Mouse (Mus musculus): ENCODE measurements around the gene Rab31. TPM values are rescaled to one million over a fixed set of nuclear protein-coding genes. Genes with fewer than 3 reads are reported as not detected.

Rab31 gene
- 16.7 to 18.9 TPM (median 17.9 TPM) in 4 replicates for total RNA-seq (2023; ENCODE audit: inconsistent age)

DNA sequence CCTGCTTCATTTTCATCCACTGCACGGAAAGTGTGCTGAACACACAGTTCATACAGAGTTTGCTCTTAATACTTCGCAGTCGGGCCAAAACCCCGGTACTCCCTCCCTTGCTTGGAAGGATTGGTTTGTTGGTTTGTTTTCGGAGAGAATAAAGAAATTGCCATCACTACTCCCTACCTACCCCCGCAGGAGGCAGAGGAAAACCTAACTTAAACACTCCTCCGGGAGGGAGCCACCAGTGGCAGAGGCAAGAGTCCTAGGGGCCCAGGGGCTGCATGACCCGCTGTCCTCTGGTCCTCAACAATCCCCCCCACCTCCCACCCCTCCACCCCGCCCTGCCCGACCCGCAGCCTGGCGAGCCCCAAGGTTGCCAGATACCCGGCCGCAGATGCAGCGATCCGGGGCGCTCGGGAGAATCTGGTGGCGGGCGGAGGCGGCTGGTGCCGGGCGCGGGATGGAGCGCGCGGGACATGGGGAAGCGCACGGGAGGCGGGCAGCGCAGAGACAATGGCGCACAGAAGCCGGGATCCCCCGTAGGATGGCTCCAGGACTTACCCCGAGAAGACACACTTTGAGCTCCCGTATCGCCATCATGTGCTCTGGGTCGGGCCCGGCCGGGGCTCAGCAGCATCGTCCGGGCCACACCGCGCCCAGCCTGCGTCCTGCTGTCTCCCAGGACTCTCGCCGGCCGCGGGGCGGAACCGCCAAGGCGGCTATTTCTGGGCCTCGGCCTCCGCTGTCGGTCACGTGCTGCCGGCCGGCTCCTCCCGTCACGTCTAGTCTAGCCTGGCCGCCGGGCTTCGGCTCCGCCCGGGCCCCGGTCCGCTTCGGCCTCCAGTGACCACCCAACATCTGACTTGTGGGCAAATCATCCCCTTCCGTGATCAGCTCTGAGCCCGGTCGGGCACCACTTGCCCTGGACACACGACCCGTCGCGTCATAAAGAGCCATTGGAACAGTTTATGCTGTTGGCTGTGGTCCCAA, at the start of gene Rab31:
Rab31 (minus strand) TSS at position 802 of the 984 bp plus-strand sequence.

GRCm38 (mm10) chr17:65782551-65783141, 10.1 kb upstream of the Rab31 start, which contains the start of gene Ppp4r1:
TSS of gene Ppp4r1 (plus strand) at chr17:65782573.

DNA sequence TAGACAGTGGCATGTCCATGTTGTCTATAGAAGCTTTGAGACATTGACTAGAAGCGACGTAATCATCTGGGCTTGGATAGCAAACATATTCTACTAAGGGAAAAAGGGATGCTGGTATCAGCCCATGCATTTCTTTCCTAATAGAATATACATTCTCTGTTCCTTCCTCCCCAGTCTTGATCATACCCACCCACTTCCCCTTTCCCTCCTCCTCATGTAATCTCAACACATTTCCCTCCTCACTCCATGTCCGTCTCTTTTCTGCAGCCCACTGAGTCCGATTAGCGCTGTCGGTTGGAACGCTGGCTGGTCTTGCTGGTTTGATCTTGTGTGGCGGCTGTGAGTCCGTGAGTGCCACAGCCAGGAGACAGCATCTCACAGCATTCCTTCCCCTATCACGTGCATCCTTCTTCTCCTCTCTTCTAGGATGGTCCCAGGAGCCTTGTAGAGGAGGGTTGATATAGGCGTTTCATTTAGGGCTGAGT, 130.8 kb downstream of the Rab31 start, which contains the start of gene Txndc2:
Txndc2 (minus strand) TSS at position 435 of the 485 bp plus-strand sequence.

GRCm38 (mm10) chr17:65613463-65614412, 158.8 kb downstream of the Rab31 start, which contains the start of gene Vapa:
TSS of gene Vapa (minus strand) at chr17:65613555.

Other genes starting within 250 kb of the Rab31 start
- gene Tmem232, start 232.0 kb downstream of the Rab31 start, total RNA-seq (2023; ENCODE audit: inconsistent age) = not detected in 4 replicates
- gene Vapa, start 159.2 kb downstream of the Rab31 start, total RNA-seq (2023; ENCODE audit: inconsistent age) = 70.0 to 81.8 TPM (median 80.9 TPM) in 4 replicates
- 0.27 to 0.71 TPM (median 0.29 TPM) in 3 of 4 replicates, not detected in the other for gene Txndc2, start 130.6 kb downstream of the Rab31 start, total RNA-seq (2023; ENCODE audit: inconsistent age)
- gene Ppp4r1, start 9.8 kb upstream of the Rab31 start, total RNA-seq (2023; ENCODE audit: inconsistent age) = 75.5 to 92.1 TPM (median 88.9 TPM) in 4 replicates
- gene Ralbp1, start 113.0 kb upstream of the Rab31 start, total RNA-seq (2023; ENCODE audit: inconsistent age) = 39.6 to 50.1 TPM (median 47.0 TPM) in 4 replicates
- gene Twsg1, start 178.5 kb upstream of the Rab31 start, total RNA-seq (2023; ENCODE audit: inconsistent age) = 21.7 to 31.9 TPM (median 29.1 TPM) in 4 replicates

Data from B cell, adult (primary cell).